In the genomic region with DNA sequence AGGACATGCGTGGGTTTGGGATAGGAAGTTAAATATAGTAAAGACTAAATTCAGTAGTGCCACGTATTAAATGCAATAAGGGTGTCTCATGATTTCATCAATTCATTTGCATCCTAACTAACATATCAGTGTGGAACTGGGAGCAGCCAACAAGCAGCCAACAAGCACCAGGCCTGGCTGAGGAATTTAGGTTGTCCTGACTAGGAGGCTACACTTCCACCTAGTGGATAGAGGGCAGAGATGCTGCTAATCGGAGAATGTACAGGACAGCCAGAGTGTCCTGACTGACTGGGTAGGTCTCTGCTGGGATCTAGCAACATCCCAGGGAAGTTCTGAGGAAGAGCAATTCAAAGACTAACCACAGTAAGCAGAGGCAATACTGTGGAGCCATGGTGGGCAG, we compare ENCODE assay signal across 9 mouse cellular contexts.
DNase-seq lines count a peak whose midpoint lies in the region; ATAC-seq and TF ChIP-seq lines count a peak whose summit lies in the region.
"Had no signal": no experiment of that assay in that cellular context is flagged by ENCODE, and none has a peak within 500 bp of the region (broad histone marks: within the 10 kb centered on the region; RNA-seq: fewer than 3 reads in every experiment).

No protein-coding gene starts in this region.

- H3K9me3 ChIP-seq in forebrain, postnatal 0 days (ENCODE audit: low read length) = no peaks in the 10 kb centered on the region
- H3K9me3 ChIP-seq in forebrain, embryonic 15.5 days = no peaks in the 10 kb centered on the region
- no peaks in the 10 kb centered on the region for H3K9me3 ChIP-seq in limb, embryonic 14.5 days (ENCODE audit: control insufficient read depth, low read length)
- H3K9me3 ChIP-seq in limb, embryonic 10.5 days (replicated peaks) = no peaks in the 10 kb centered on the region
- no peaks in the 10 kb centered on the region for H3K9me3 ChIP-seq in hindbrain, embryonic 11.5 days (ENCODE audit: control insufficient read depth, low read length)
- H3K9me3 ChIP-seq: liver, embryonic 15.5 days had no signal

- no peaks in the 10 kb centered on the region for H3K36me3 ChIP-seq in forebrain, postnatal 0 days (ENCODE audit: insufficient read depth)
- H3K36me3 ChIP-seq in forebrain, embryonic 15.5 days = no peaks in the 10 kb centered on the region
- no peaks in the 10 kb centered on the region for H3K36me3 ChIP-seq in limb, embryonic 14.5 days (ENCODE audit: control insufficient read depth, insufficient read depth, low read length)
- no peaks in the 10 kb centered on the region for H3K36me3 ChIP-seq in limb, embryonic 10.5 days
- H3K36me3 ChIP-seq in hindbrain, embryonic 11.5 days (ENCODE audit: control insufficient read depth, insufficient read depth, low read length) = no peaks in the 10 kb centered on the region

- H3K4me3 ChIP-seq in forebrain, postnatal 0 days (ENCODE audit: low read depth, low read length) = no peak overlapping the region
- H3K4me3 ChIP-seq in forebrain, embryonic 15.5 days = no peak overlapping the region
- H3K4me3 ChIP-seq in limb, embryonic 14.5 days (replicated peaks; ENCODE audit: low read length) = no peak overlapping the region
- no peak overlapping the region for H3K4me3 ChIP-seq in limb, embryonic 10.5 days
- H3K4me3 ChIP-seq in hindbrain, embryonic 11.5 days (ENCODE audit: low read depth, low read length) = no peak overlapping the region
- H3K4me3 ChIP-seq: liver, embryonic 15.5 days had no signal

- no peaks in the 10 kb centered on the region for H3K4me1 ChIP-seq in forebrain, postnatal 0 days (ENCODE audit: insufficient read depth)
- no peaks in the 10 kb centered on the region; the same call in 1 of the 2 replicates for H3K4me1 ChIP-seq in forebrain, embryonic 15.5 days
- H3K4me1 ChIP-seq in limb, embryonic 14.5 days (ENCODE audit: control insufficient read depth, insufficient read depth, low read length) = no peaks in the 10 kb centered on the region
- 0 out of 2 replicates have a peak, but pooled peaks cover 2% of the 10 kb centered on the region for H3K4me1 ChIP-seq in limb, embryonic 10.5 days
- H3K4me1 ChIP-seq in hindbrain, embryonic 11.5 days (replicated peaks; ENCODE audit: control insufficient read depth, insufficient read depth, low read length) = no peaks in the 10 kb centered on the region
- H3K4me1 ChIP-seq: liver, embryonic 15.5 days had no signal

- H3K4me2 ChIP-seq in forebrain, postnatal 0 days (ENCODE audit: low read depth) = no peak overlapping the region
- no peak overlapping the region for H3K4me2 ChIP-seq in forebrain, embryonic 15.5 days (replicated peaks)
- no peak overlapping the region for H3K4me2 ChIP-seq in limb, embryonic 14.5 days (replicated peaks; ENCODE audit: low read depth, low read length, severe bottlenecking)
- H3K4me2 ChIP-seq in hindbrain, embryonic 11.5 days (replicated peaks; ENCODE audit: low read depth, low read length) = no peak overlapping the region
- H3K4me2 ChIP-seq: liver, embryonic 15.5 days had no signal

- no peak for TF ChIP-seq POLR2A in limb, embryonic 14.5 days (IDR thresholded peaks at IDR 0.05; ENCODE audit: borderline replicate concordance, extremely low read depth, insufficient read depth, insufficient read length)

- H3K9ac ChIP-seq in forebrain, postnatal 0 days = no peak overlapping the region
- no peak overlapping the region for H3K9ac ChIP-seq in forebrain, embryonic 15.5 days (replicated peaks)
- H3K9ac ChIP-seq in limb, embryonic 14.5 days (ENCODE audit: low read depth, low read length, severe bottlenecking) = no peak overlapping the region
- no peak overlapping the region for H3K9ac ChIP-seq in hindbrain, embryonic 11.5 days (ENCODE audit: low read depth, low read length)
- H3K9ac ChIP-seq: liver, embryonic 15.5 days had no signal

- peak; percentile 67 for TF ChIP-seq CTCF in forebrain, postnatal 0 days (IDR thresholded peaks at IDR 0.05; ENCODE audit: low read depth)

- no peak for DNase-seq in forebrain, postnatal 0 days
- DNase-seq in limb, embryonic 14.5 days (ENCODE audit: low spot score) = peak; percentile 56
- DNase-seq in limb, embryonic 10.5 days (ENCODE audit: low spot score) = no peak
- peak; percentile 79 for DNase-seq in brain, adult 2 months (ENCODE audit: low read depth, low spot score)
- peak; percentile 53 for DNase-seq in lung, postnatal 36 days
- DNase-seq in spleen, adult 12 weeks (ENCODE audit: low spot score) = no peak
- DNase-seq in hindbrain, embryonic 11.5 days (ENCODE audit: low spot score) = no peak

- H3K27me3 ChIP-seq in forebrain, postnatal 0 days (ENCODE audit: insufficient read depth, low read length) = no peaks in the 10 kb centered on the region
- H3K27me3 ChIP-seq in forebrain, embryonic 15.5 days = no peaks in the 10 kb centered on the region
- H3K27me3 ChIP-seq in limb, embryonic 14.5 days (ENCODE audit: control insufficient read depth, insufficient read depth, low read length) = no peaks in the 10 kb centered on the region
- H3K27me3 ChIP-seq in limb, embryonic 10.5 days (ENCODE audit: low read depth, poor library complexity, severe bottlenecking) = no peaks in the 10 kb centered on the region
- H3K27me3 ChIP-seq in hindbrain, embryonic 11.5 days (ENCODE audit: control insufficient read depth, insufficient read depth, low read length) = no peaks in the 10 kb centered on the region
- H3K27me3 ChIP-seq: liver, embryonic 15.5 days had no signal

- 44% methylated on average over 3 of the region's 3 CpGs for WGBS in forebrain, postnatal 0 days
- WGBS in forebrain, embryonic 15.5 days = 37% methylated on average over 3 of the region's 3 CpGs
- 44% methylated on average over 3 of the region's 3 CpGs for WGBS in limb, embryonic 14.5 days
- 43% methylated on average over 3 of the region's 3 CpGs for WGBS in limb, embryonic 10.5 days
- WGBS in hindbrain, embryonic 11.5 days = 44% methylated on average over 3 of the region's 3 CpGs

- no peak for ATAC-seq in forebrain, postnatal 0 days
- ATAC-seq in forebrain, embryonic 15.5 days (replicated peaks) = no peak
- ATAC-seq in limb, embryonic 14.5 days (ENCODE audit: low FRiP score, low read depth) = no peak
- no peak for ATAC-seq in hindbrain, embryonic 11.5 days (ENCODE audit: low FRiP score)

- H3K27ac ChIP-seq in forebrain, postnatal 0 days (ENCODE audit: low read depth, low read length) = no peak overlapping the region
- H3K27ac ChIP-seq in forebrain, embryonic 15.5 days (replicated peaks) = no peak overlapping the region
- H3K27ac ChIP-seq in limb, embryonic 14.5 days (replicated peaks; ENCODE audit: low read depth, low read length) = no peak overlapping the region
- H3K27ac ChIP-seq in limb, embryonic 10.5 days = no peak overlapping the region
- no peak overlapping the region for H3K27ac ChIP-seq in hindbrain, embryonic 11.5 days (ENCODE audit: low read depth, low read length)
- H3K27ac ChIP-seq: liver, embryonic 15.5 days had no signal

Comparison
In these comparisons a context has a peak if more than half of its experiments do, and no peak if none do; other contexts are left out.
1. DNase-seq: peak in limb, embryonic 14.5 days (single experiment), brain, adult 2 months (single experiment) and lung, postnatal 36 days (single experiment); none in forebrain, postnatal 0 days (single experiment), limb, embryonic 10.5 days (single experiment), spleen, adult 12 weeks (single experiment) and hindbrain, embryonic 11.5 days (single experiment).